Mouse (Mus musculus) induced T-regulatory cell, adult 2 months (primary cell): ENCODE measurements at regions not wholly inside any gene's neighbourhood (a gene's known extent, or its start where the extent isn't known, plus 50 kb on each side); places are given as distances from the start of the nearest gene placed in this dataset.
"Not testable (repeated sequence)": the region's sequence is repeated elsewhere in the genome, so short reads cannot be mapped to it uniquely, and the experiment has no call there.

Source experiments
- DNase-seq: peaks from one replicate; pipeline ENCODE4 v3.0.0-alpha.2; 2012; ENCODE audit warnings: low read depth

GRCm38 (mm10) chr12:32434506-32435002 lies 56.0 kb downstream of the Ccdc71l start:
- DNase-seq, result no peak

- DNase-seq, result no peak
Measured at GRCm38 (mm10) chr12:32435126-32435525, 56.6 kb downstream of the Ccdc71l start.

- DNase-seq, result no peak
Measured at GRCm38 (mm10) chr12:32438209-32438608, 59.7 kb downstream of the Ccdc71l start.

- DNase-seq, result no peak
Measured at GRCm38 (mm10) chr12:32444770-32445169, 66.3 kb downstream of the Ccdc71l start.

GRCm38 (mm10) chr12:32445874-32446273 lies 67.4 kb downstream of the Ccdc71l start:
- no peak for DNase-seq

GRCm38 (mm10) chr12:32449373-32449772 lies 70.9 kb downstream of the Ccdc71l start:
- no peak for DNase-seq

GRCm38 (mm10) chr12:32451226-32451625 lies 72.7 kb downstream of the Ccdc71l start:
- DNase-seq, result no peak

- DNase-seq, result no peak
Measured at GRCm38 (mm10) chr12:32454794-32455193, 76.3 kb downstream of the Ccdc71l start.

GRCm38 (mm10) chr12:32455231-32455630 lies 76.7 kb downstream of the Ccdc71l start:
- not testable (repeated sequence) for DNase-seq

- DNase-seq, result no peak
Measured at GRCm38 (mm10) chr12:32455913-32456312, 77.4 kb downstream of the Ccdc71l start.

GRCm38 (mm10) chr12:32456796-32457195 lies 78.3 kb downstream of the Ccdc71l start:
- DNase-seq, result no peak

- DNase-seq, result no peak
Measured at GRCm38 (mm10) chr12:32458386-32458785, 79.9 kb downstream of the Ccdc71l start.

- no peak for DNase-seq
Measured at GRCm38 (mm10) chr12:32460330-32460998, 82.0 kb downstream of the Ccdc71l start.

GRCm38 (mm10) chr12:32465371-32465770 lies 86.9 kb downstream of the Ccdc71l start:
- DNase-seq, result no peak

- DNase-seq, result no peak
Measured at GRCm38 (mm10) chr12:32469863-32470262, 91.4 kb downstream of the Ccdc71l start.

- no peak for DNase-seq
Measured at GRCm38 (mm10) chr12:32479451-32479850, 100.9 kb downstream of the Ccdc71l start.

GRCm38 (mm10) chr12:32480268-32480667 lies 101.8 kb downstream of the Ccdc71l start:
- DNase-seq, result no peak

GRCm38 (mm10) chr12:32481051-32481450 lies 102.5 kb downstream of the Ccdc71l start:
- DNase-seq, result no peak

- no peak for DNase-seq
Measured at GRCm38 (mm10) chr12:32482343-32482742, 103.8 kb downstream of the Ccdc71l start.

- no peak for DNase-seq
Measured at GRCm38 (mm10) chr12:32482777-32483176, 104.3 kb downstream of the Ccdc71l start.

GRCm38 (mm10) chr12:32486246-32486645 lies 107.7 kb downstream of the Ccdc71l start:
- no peak for DNase-seq

GRCm38 (mm10) chr12:32486729-32487128 lies 108.2 kb downstream of the Ccdc71l start:
- no peak for DNase-seq

GRCm38 (mm10) chr12:32487883-32488577 lies 109.5 kb downstream of the Ccdc71l start:
- DNase-seq, result no peak

GRCm38 (mm10) chr12:32488578-32488892 lies 110.0 kb downstream of the Ccdc71l start:
- no peak for DNase-seq
